Mouse (Mus musculus) liver, postnatal 0 days (tissue): ENCODE measurements around the gene Gsx2.

Source experiments
- CTCF ChIP-seq: sonication (generic); IDR thresholded peaks from 2 replicates; pipeline ENCODE4 v1.5.1; 2016; ENCODE audit warnings: antibody characterized with exemption, low read depth
- EP300 ChIP-seq: IDR thresholded peaks from 2 replicates; pipeline ENCODE4 v1.6.1; 2016; ENCODE audit warnings: antibody characterized with exemption, low read depth, mild to moderate bottlenecking

- no peak for TF ChIP-seq CTCF
- no peak for TF ChIP-seq EP300
Observed at GRCm38 (mm10) chr5:75106511-75106910, 31.1 kb downstream of the Gsx2 start.
